Mouse (Mus musculus): ENCODE results near the gene Leng1. TPM values are rescaled to one million over a fixed set of nuclear protein-coding genes. Genes with fewer than 3 reads are reported as not detected.
"Not testable (repeated sequence)": the region's sequence is repeated elsewhere in the genome, so short reads cannot be mapped to it uniquely, and the experiment has no call there.

Gene Leng1
- total RNA-seq (2021) = 1 to 10 TPM; 5.3 to 5.5 TPM

- peak; percentile 84 to 86 for DNase-seq (ENCODE audit: extremely low spot score in 1 of 2, low spot score in 1 of 2)
Observed at GRCm38 (mm10) chr7:3665215-3666114, at the start of gene Leng1. Gene Leng1 (minus strand): TSS chr7:3665840.

GRCm38 (mm10) chr7:3715249-3715648 is 49.6 kb upstream of the Leng1 start:
- no peak for DNase-seq (ENCODE audit: extremely low spot score in 1 of 2, low spot score in 1 of 2)

- DNase-seq (ENCODE audit: extremely low spot score in 1 of 2, low spot score in 1 of 2) = no peak
Observed at GRCm38 (mm10) chr7:3712264-3712942, 46.8 kb upstream of the Leng1 start.

GRCm38 (mm10) chr7:3709000-3709399 is 43.4 kb upstream of the Leng1 start:
- DNase-seq (ENCODE audit: extremely low spot score in 1 of 2, low spot score in 1 of 2) = no peak

GRCm38 (mm10) chr7:3708447-3708980 is 42.9 kb upstream of the Leng1 start:
- not testable (repeated sequence) for DNase-seq (ENCODE audit: extremely low spot score in 1 of 2, low spot score in 1 of 2)

GRCm38 (mm10) chr7:3707568-3708413 is 42.2 kb upstream of the Leng1 start:
- DNase-seq (ENCODE audit: extremely low spot score in 1 of 2, low spot score in 1 of 2) = no peak

GRCm38 (mm10) chr7:3707027-3707426 is 41.4 kb upstream of the Leng1 start:
- DNase-seq (ENCODE audit: extremely low spot score in 1 of 2, low spot score in 1 of 2) = no peak

- no peak for DNase-seq (ENCODE audit: extremely low spot score in 1 of 2, low spot score in 1 of 2)
Observed at GRCm38 (mm10) chr7:3706343-3706934, 40.8 kb upstream of the Leng1 start.

GRCm38 (mm10) chr7:3705911-3706310 is 40.3 kb upstream of the Leng1 start:
- no peak for DNase-seq (ENCODE audit: extremely low spot score in 1 of 2, low spot score in 1 of 2)

- not testable (repeated sequence) for DNase-seq (ENCODE audit: extremely low spot score in 1 of 2, low spot score in 1 of 2)
Observed at GRCm38 (mm10) chr7:3705461-3705860, 39.8 kb upstream of the Leng1 start.

GRCm38 (mm10) chr7:3704475-3704874 is 38.8 kb upstream of the Leng1 start:
- no peak for DNase-seq (ENCODE audit: extremely low spot score in 1 of 2, low spot score in 1 of 2)

- peak; percentile 94 to 95 for DNase-seq (ENCODE audit: extremely low spot score in 1 of 2, low spot score in 1 of 2)
Observed at GRCm38 (mm10) chr7:3703879-3704441, 38.3 kb upstream of the Leng1 start, which contains the start of gene Rps9. Gene Rps9 (plus strand): TSS chr7:3703993.

- DNase-seq (ENCODE audit: extremely low spot score in 1 of 2, low spot score in 1 of 2) = no peak
Observed at GRCm38 (mm10) chr7:3703148-3703878, 37.7 kb upstream of the Leng1 start.

- DNase-seq (ENCODE audit: extremely low spot score in 1 of 2, low spot score in 1 of 2) = no peak
Observed at GRCm38 (mm10) chr7:3698471-3698870, 32.8 kb upstream of the Leng1 start.

GRCm38 (mm10) chr7:3694949-3695305 is 29.3 kb upstream of the Leng1 start:
- DNase-seq (ENCODE audit: extremely low spot score in 1 of 2, low spot score in 1 of 2) = not testable (repeated sequence)

- DNase-seq (ENCODE audit: extremely low spot score in 1 of 2, low spot score in 1 of 2) = peak; percentile 12 to 40
Observed at GRCm38 (mm10) chr7:3694076-3694948, 28.7 kb upstream of the Leng1 start.

GRCm38 (mm10) chr7:3693809-3694075 is 28.1 kb upstream of the Leng1 start:
- no peak for DNase-seq (ENCODE audit: extremely low spot score in 1 of 2, low spot score in 1 of 2)
